Mouse (Mus musculus) intestine, embryonic 16.5 days (tissue): ENCODE measurements around the gene Rufy3. TPM values are rescaled to one million over a fixed set of nuclear protein-coding genes. Genes with fewer than 3 reads are reported as not detected.

Experiments
- ATAC-seq: fragments of 200-750 bp; cut with Nextera tagmentation; 2 replicates; pipeline ENCODE4 v1.8.0; 2017; ENCODE audit warnings: moderate TSS enrichment, moderate library complexity
- H3K27ac ChIP-seq: fragments of 300-500 bp; sonication (generic); 2 replicates; pipeline ENCODE4 v1.5.1; 2014; ENCODE audit warnings: mild to moderate bottlenecking, low read length
- H3K27me3 ChIP-seq: fragments of 300-500 bp; sonication (generic); replicated peaks from 2 replicates; pipeline ENCODE4 v1.6.1; 2014; ENCODE audit warnings: low read length, control low read depth, mixed read lengths; ENCODE audit not compliant: control insufficient read depth, insufficient read depth
- H3K36me3 ChIP-seq: fragments of 300-500 bp; sonication (generic); 2 replicates; pipeline ENCODE4 v1.6.1; 2014; ENCODE audit warnings: low read length, control low read depth; ENCODE audit not compliant: control insufficient read depth, insufficient read depth
- H3K4me1 ChIP-seq: fragments of 300-500 bp; sonication (generic); 2 replicates; pipeline ENCODE4 v1.6.1; 2014; ENCODE audit warnings: low read length, control low read depth, mixed read lengths; ENCODE audit not compliant: control insufficient read depth, insufficient read depth
- H3K4me2 ChIP-seq: fragments of 300-500 bp; sonication (generic); 2 replicates; pipeline ENCODE4 v1.6.1; 2014; ENCODE audit warnings: low read depth, low read length, control low read depth
- H3K4me3 ChIP-seq: fragments of 300-500 bp; sonication (generic); 2 replicates; pipeline ENCODE4 v1.5.1; 2014; ENCODE audit warnings: mild to moderate bottlenecking, low read length
- H3K9ac ChIP-seq: fragments of 300-500 bp; sonication (generic); 2 replicates; pipeline ENCODE4 v1.6.1; 2014; ENCODE audit warnings: low read depth, low read length
- H3K9me3 ChIP-seq: fragments of 300-500 bp; sonication (generic); 2 replicates; pipeline ENCODE4 v1.6.1; 2016; ENCODE audit warnings: low read length, control low read depth; ENCODE audit not compliant: control insufficient read depth
- WGBS: fragments of 180-500 bp; shearing (Covaris S2); extraction: QIAGEN DNeasy Blood & Tissue Kit; methylation state at CpG from one replicate; pipeline ENCODE4 v1.1.7; 2014; 5-methylcytosine and 5-hydroxymethylcytosine counted together
- polyA plus RNA-seq: library from polyadenylated mRNA; unstranded; fragments of >200 nt; fragmentation: Nextera tagmentation; extraction: Ambion mirVana; gene quantifications from 2 replicates; pipeline ENCODE4 v1.2.1, GENCODE M21; 2015

Rufy3 gene
- polyA plus RNA-seq, 1 experiment from 2014 or later = 14.3 TPM

DNA sequence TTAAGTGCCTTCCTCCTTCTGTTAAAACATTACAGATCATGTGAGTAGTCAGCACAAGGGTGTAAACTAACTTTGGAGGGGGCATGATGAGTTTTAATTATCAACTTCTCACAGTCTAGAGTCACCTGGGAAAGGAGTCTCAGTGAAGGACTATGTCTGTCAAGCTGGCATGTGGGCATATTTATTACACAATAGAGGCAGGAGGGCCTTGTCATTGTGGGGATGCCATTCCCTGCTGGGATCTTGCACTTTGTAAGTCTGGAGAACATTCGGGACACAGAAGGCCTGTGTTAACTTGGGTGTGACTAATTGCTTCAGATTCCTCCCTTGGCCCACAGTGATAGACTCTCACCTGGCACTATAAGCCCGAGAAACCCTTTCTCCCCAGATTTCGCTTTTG lies 4.7 kb downstream of the Rufy3 start:
- Histone ChIP-seq H3K4me3 (no peak overlapping the region), H3K36me3 (no peaks in the 10 kb centered on the region), H3K4me1 (peaks cover 8% of the 10 kb centered on the region), H3K9me3 (no peaks in the 10 kb centered on the region), H3K4me2 (no peak overlapping the region), H3K27me3 (no peaks in the 10 kb centered on the region), H3K27ac (no peak overlapping the region), H3K9ac (no peak overlapping the region)
- WGBS = 79% methylated on average over 3 of the region's 3 CpGs
- no peak for ATAC-seq

DNA sequence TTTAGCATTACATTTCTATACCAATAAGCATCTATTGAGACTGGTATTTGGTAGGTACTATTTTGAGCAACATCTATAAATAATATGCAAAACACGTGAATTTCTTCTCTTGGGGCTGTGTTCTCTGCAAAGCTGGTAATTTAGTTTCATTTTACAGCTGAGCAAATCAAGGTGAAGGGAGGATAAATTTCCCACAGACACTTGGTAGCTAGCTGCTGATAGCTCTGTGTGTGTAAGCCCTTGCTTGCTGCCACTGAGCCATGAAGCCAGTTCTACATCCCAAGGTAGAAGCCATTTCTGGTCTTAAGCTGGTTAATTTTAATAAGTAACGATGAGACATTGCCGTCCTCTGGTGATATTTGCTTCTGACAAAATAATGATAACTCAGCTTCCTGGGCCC lies 10.0 kb downstream of the Rufy3 start:
- Histone ChIP-seq H3K27ac (no peak overlapping the region), H3K4me1 (peaks cover 8% of the 10 kb centered on the region; the same call in 1 of the 2 replicates), H3K36me3 (no peaks in the 10 kb centered on the region), H3K4me3 (no peak overlapping the region), H3K4me2 (no peak overlapping the region), H3K9me3 (no peaks in the 10 kb centered on the region), H3K9ac (no peak overlapping the region), H3K27me3 (no peaks in the 10 kb centered on the region)
- 84% methylated on average over 3 of the region's 3 CpGs for WGBS
- no peak for ATAC-seq

DNA sequence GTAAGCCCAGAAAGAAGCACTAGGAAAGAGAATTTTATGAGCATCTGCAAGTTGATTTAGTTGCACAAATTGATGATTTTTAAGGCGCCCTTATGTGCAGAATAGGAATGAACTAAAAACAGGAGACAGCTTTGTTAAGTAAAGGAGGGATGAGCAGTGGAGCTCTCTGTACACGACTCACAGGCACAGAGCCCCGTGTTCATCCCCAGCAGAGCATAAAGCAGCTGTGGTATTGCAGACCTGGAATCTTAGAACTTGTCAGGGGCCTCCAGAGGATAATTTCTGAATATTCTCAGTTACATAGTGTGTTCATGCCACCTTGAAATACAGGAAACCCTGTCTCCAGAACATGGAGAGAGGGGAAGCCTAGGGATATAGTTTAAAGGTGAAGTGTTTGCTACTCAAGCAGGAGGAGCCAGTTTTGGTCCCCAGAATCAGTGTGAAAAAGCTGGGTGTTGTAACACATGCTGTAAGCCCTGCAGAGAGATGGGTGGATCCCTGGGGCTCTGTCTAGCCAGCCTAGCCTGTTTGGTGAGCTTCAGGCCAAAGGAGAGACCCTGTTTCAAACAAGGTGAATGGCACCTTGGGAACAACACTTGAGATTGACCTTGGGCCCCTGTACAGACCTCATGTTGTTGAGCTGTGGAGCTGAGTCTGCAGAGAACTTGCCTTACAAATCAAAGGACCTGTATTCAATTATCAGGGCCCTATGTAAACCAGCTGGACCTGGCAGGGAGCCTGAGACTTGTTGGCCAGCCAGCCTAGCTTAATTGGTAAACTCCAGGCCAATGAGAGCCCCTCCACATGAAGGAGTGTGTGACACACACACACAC lies 10.9 kb downstream of the Rufy3 start:
- Histone ChIP-seq H3K9ac (peak overlapping the region; percentile 15; the same call in 1 of the 2 replicates), H3K9me3 (no peaks in the 10 kb centered on the region), H3K27me3 (no peaks in the 10 kb centered on the region), H3K36me3 (no peaks in the 10 kb centered on the region), H3K4me2 (0 out of 2 replicates have a peak overlapping the region, but pooled peaks have one; percentile 6), H3K4me3 (no peak overlapping the region), H3K27ac (peak overlapping the region; percentile 70), H3K4me1 (peaks cover 8% of the 10 kb centered on the region; the same call in 1 of the 2 replicates)
- 52% methylated on average over 3 of the region's 3 CpGs for WGBS
- peak; percentile 98 for ATAC-seq

DNA sequence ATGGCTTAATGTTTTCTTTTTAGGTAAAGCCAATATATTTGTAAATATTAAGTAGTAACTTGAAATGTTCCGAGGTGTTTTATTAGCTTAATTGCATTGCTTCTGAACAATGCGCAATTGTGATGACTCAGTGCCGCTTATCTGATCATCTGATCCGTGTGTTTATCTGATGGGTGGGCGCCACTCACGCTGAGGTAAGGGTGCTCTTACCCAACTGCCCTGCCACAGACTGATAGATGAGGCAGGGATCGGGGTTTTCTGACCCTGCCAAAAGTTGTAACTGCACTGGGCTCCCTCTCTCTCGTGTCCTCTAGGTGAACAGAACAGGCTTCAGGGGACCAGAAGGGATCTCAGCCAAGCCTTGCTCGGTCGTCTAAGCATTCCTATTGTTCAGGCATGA lies 15.8 kb downstream of the Rufy3 start:
- Histone ChIP-seq H3K27me3 (no peaks in the 10 kb centered on the region), H3K9me3 (no peaks in the 10 kb centered on the region), H3K36me3 (no peaks in the 10 kb centered on the region), H3K4me2 (no peak overlapping the region), H3K4me3 (no peak overlapping the region), H3K4me1 (peaks cover 11% of the 10 kb centered on the region; the same call in 1 of the 2 replicates), H3K27ac (no peak overlapping the region), H3K9ac (no peak overlapping the region)
- 63% methylated on average over 10 of the region's 10 CpGs for WGBS
- ATAC-seq = no peak

DNA sequence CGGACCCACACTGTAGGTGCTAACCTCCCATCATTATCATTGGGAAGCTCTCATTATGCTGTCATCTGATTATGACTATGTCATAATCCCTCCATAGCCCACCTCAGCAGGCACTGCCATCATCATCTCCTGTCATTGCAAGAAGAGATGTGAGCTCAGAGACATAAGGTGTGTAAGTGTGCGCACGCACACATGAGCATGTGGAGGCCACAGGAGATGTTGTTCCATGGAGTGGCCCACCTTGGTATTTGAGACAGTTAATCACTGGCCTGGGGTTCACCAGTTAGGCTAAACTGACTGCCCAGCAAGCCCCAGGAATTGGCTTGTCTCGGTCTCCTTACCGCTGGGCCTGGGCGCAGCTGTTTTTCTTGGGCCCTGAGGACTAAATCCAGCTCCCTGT lies 16.5 kb downstream of the Rufy3 start:
- ATAC-seq = no peak
- H3K27ac ChIP-seq = no peak overlapping the region
- no peak overlapping the region for H3K9ac ChIP-seq
- 95% methylated on average over 6 of the region's 6 CpGs for WGBS
- H3K9me3 ChIP-seq = no peaks in the 10 kb centered on the region
- H3K36me3 ChIP-seq = no peaks in the 10 kb centered on the region
- H3K4me3 ChIP-seq = no peak overlapping the region
- no peak overlapping the region for H3K4me2 ChIP-seq
- peaks cover 7% of the 10 kb centered on the region for H3K4me1 ChIP-seq
- no peaks in the 10 kb centered on the region for H3K27me3 ChIP-seq

DNA sequence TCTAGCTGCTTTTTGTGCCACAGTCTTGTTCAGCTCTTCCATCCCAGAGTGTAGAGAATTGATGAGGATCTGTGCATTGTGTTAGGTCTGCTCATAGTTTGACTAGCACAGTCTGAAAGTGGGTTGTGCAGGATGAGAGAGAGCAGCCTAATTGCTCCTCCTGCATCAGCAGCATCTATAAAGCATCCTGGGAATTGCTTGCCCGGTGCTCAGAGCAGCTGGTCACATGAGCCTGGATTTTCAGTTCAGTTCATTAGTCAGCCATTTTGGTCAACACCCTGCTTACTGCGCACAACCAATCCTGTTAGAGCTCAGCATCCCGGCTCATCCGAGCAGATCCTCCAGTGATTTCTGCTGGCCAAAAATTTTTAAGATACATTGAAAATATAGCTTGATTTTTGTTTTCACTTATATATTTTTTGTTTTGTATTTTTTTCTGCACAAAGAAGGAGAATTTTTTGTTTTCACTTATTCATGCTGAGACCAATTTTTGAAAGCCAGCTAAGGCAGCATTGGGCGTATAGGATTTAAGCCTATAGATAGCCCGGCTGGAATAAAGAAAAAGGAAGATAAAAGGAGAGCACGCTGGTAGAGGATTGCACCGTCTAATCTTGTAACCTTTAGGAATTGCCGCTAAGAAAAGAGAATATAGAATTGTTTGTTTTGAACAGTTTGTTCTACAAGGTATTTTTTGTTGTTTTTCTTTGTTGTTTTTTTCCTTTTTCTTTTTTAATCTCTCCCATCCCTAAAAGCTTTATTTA lies 18.6 kb downstream of the Rufy3 start:
- H3K27ac ChIP-seq = no peak overlapping the region
- no peaks in the 10 kb centered on the region for H3K27me3 ChIP-seq
- no peaks in the 10 kb centered on the region for H3K36me3 ChIP-seq
- H3K4me1 ChIP-seq = peaks cover 19% of the 10 kb centered on the region
- H3K4me2 ChIP-seq = no peak overlapping the region
- ATAC-seq = 0 out of 2 replicates have a peak, but pooled peaks have one; percentile 12
- no peaks in the 10 kb centered on the region for H3K9me3 ChIP-seq
- 59% methylated on average over 9 of the region's 9 CpGs for WGBS
- H3K4me3 ChIP-seq = no peak overlapping the region
- H3K9ac ChIP-seq = no peak overlapping the region

DNA sequence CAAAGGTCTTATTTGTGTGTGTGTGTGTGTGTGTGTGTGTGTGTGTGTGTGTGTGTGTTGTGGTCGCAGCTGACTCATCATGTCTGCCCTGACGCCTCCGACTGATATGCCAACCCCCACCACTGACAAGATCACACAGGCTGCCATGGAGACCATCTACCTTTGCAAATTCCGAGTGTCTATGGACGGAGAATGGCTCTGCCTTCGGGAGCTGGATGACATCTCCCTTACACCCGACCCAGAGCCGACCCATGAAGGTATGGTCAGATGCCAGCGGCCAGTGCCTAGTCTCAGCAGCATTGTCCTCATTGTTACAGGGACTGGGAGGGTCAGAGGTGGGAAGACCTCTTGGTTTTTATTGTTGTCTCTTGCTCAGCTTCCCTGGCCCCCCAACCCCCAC lies 19.2 kb downstream of the Rufy3 start:
- no peak overlapping the region for H3K4me2 ChIP-seq
- 57% methylated on average over 9 of the region's 9 CpGs for WGBS
- H3K9ac ChIP-seq = no peak overlapping the region
- no peak overlapping the region for H3K4me3 ChIP-seq
- peaks cover 19% of the 10 kb centered on the region for H3K4me1 ChIP-seq
- H3K27ac ChIP-seq = no peak overlapping the region
- H3K9me3 ChIP-seq = no peaks in the 10 kb centered on the region
- H3K36me3 ChIP-seq = no peaks in the 10 kb centered on the region
- H3K27me3 ChIP-seq = no peaks in the 10 kb centered on the region
- ATAC-seq = no peak

DNA sequence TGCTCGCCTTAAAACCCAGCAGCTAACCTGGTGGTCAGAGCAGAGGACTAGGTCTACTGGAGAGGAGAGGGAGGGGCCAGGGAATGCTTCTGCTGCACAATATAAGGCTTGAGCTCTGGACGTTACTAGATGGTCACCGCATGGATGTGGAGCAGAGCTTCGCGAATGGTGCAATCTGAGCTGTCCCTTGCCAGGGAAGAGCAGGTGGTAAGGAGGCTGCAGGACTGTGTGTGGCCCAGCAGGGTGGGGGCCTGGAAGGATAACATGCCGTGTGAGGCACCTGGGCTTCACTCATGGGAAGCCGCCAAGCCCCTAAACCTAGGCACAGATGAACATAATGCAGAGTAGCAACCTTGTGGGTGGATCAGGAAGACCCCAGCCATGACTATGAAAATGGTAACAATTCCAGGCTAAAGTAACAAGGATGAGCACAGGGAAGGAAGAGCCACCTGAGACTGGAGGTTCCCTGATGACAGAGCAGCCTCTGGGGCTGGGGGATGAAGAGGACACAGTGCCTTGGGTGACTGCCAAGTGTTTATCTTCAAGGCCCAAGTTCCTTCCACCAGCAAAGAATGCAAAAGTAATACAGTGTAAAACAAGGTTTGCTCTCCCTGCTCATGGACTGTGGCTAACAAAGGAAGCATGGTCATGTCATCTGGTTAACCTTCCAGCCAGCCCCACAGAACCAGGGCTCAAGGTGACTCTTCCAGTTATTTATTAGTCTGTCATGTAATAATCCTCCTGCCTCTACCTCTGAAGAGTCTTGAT lies 21.8 kb downstream of the Rufy3 start:
- Histone ChIP-seq H3K4me1 (peaks cover 19% of the 10 kb centered on the region), H3K27ac (peak overlapping the region; percentile 27; the same call in 1 of the 2 replicates), H3K36me3 (no peaks in the 10 kb centered on the region), H3K9ac (no peak overlapping the region), H3K4me2 (no peak overlapping the region), H3K27me3 (no peaks in the 10 kb centered on the region), H3K4me3 (no peak overlapping the region), H3K9me3 (no peaks in the 10 kb centered on the region)
- ATAC-seq = peak; percentile 23
- 63% methylated on average over 7 of the region's 7 CpGs for WGBS
